Mouse (Mus musculus) forebrain, embryonic 16.5 days (tissue): ENCODE measurements at regions not wholly inside any gene's neighbourhood (a gene's known extent, or its start where the extent isn't known, plus 50 kb on each side); places are given as distances from the start of the nearest gene placed in this dataset.

Source experiments
- ATAC-seq: fragments of 200-750 bp; cut with Nextera tagmentation; 2 replicates; pipeline ENCODE4 v1.8.0; 2017; ENCODE audit warnings: mild to moderate bottlenecking, moderate library complexity
- H3K27ac ChIP-seq: fragments of 300-500 bp; sonication (generic); 2 replicates; pipeline ENCODE4 v1.5.1; 2014; ENCODE audit warnings: low read length, control low read depth
- H3K27me3 ChIP-seq: fragments of 300-500 bp; sonication (generic); replicated peaks from 2 replicates; pipeline ENCODE4 v1.6.1; 2014; ENCODE audit warnings: low read length; ENCODE audit not compliant: control insufficient read depth, insufficient read depth
- H3K36me3 ChIP-seq: fragments of 300-500 bp; sonication (generic); 2 replicates; pipeline ENCODE4 v1.6.1; 2014; ENCODE audit not compliant: control insufficient read depth, insufficient read depth
- H3K4me1 ChIP-seq: fragments of 300-500 bp; sonication (generic); replicated peaks from 2 replicates; pipeline ENCODE4 v1.6.1; 2014; ENCODE audit warnings: low read length; ENCODE audit not compliant: control insufficient read depth, insufficient read depth
- H3K4me2 ChIP-seq: fragments of 300-500 bp; sonication (generic); 2 replicates; pipeline ENCODE4 v1.6.1; 2014; ENCODE audit warnings: mild to moderate bottlenecking, low read length, control low read depth
- H3K4me3 ChIP-seq: fragments of 300-500 bp; sonication (generic); replicated peaks from 2 replicates; pipeline ENCODE4 v1.5.1; 2014; ENCODE audit warnings: mild to moderate bottlenecking, low read length, control low read depth
- H3K9ac ChIP-seq: fragments of 300-500 bp; sonication (generic); replicated peaks from 2 replicates; pipeline ENCODE4 v1.6.1; 2014; ENCODE audit warnings: low read depth, low read length, control low read depth
- H3K9me3 ChIP-seq: fragments of 300-500 bp; sonication (generic); 2 replicates; pipeline ENCODE4 v1.6.1; 2016; ENCODE audit warnings: low read length; ENCODE audit not compliant: control insufficient read depth
- WGBS: fragments of 180-500 bp; shearing (Covaris S2); extraction: QIAGEN DNeasy Blood & Tissue Kit; methylation state at CpG from one replicate; pipeline ENCODE4 v1.1.7; 2014; 5-methylcytosine and 5-hydroxymethylcytosine counted together

GRCm38 (mm10) chr10:12207301-12207700 lies 661.9 kb downstream of the Utrn start:
- Histone ChIP-seq H3K9ac (no peak overlapping the region), H3K4me3 (no peak overlapping the region), H3K4me1 (no peaks in the 10 kb centered on the region), H3K36me3 (no peaks in the 10 kb centered on the region), H3K4me2 (no peak overlapping the region), H3K27me3 (no peaks in the 10 kb centered on the region), H3K9me3 (no peaks in the 10 kb centered on the region), H3K27ac (no peak overlapping the region)
- 98% methylated on average over 2 of the region's 2 CpGs for WGBS
- ATAC-seq: no peak

DNA sequence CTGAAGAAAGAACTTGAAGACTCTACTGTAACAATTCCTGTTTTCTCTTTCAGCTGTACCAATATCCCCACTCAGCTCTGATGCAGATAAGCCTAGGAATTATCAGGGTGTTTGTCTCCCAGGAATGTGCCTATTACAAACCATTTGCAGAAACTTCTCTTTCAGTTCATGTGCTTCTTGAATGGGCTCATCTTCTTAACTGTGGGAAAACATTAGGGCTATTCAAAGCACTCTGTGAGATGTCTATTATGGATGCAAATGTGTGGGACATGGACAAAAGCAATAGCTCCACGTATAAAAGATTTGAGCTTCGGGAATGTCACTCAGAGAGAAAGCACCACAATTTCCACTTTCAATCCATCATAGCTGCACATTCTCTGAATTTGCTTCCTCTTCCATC lies 659.0 kb downstream of the Utrn start:
- Histone ChIP-seq H3K27ac (no peak overlapping the region), H3K9ac (no peak overlapping the region), H3K9me3 (no peaks in the 10 kb centered on the region), H3K4me3 (no peak overlapping the region), H3K27me3 (no peaks in the 10 kb centered on the region), H3K4me2 (no peak overlapping the region), H3K36me3 (no peaks in the 10 kb centered on the region), H3K4me1 (no peaks in the 10 kb centered on the region)
- 43% methylated on average over 2 of the region's 2 CpGs for WGBS
- peak; percentile 61 for ATAC-seq

- H3K9ac ChIP-seq: no peak overlapping the region
- ATAC-seq: no peak
- H3K36me3 ChIP-seq: no peaks in the 10 kb centered on the region
- H3K4me3 ChIP-seq: no peak overlapping the region
- H3K27ac ChIP-seq: no peak overlapping the region
- no peaks in the 10 kb centered on the region for H3K27me3 ChIP-seq
- no peaks in the 10 kb centered on the region for H3K4me1 ChIP-seq
- no peaks in the 10 kb centered on the region for H3K9me3 ChIP-seq
- H3K4me2 ChIP-seq: no peak overlapping the region
These were observed 650.3 kb downstream of the Utrn start for GRCm38 (mm10) chr10:12218879-12219278.

DNA sequence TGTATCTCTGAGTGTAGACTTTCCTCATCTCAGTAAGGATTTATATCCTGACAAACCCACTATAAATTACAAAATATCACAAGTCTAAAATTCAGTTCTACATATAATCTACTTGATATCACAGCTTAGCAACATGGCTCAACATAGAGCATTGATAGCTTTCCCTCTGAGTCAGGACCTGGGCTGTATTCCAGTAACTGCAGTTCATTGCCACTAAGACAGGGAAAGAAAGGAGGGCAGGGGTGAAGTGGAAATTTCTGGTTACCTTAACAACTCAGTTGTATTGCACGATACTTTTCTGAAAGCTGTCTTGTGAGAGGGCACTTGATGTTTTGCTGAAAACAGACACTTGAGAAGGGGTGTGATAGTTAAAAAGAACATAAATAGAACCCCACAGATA lies 635.0 kb downstream of the Utrn start:
- Histone ChIP-seq H3K27ac (no peak overlapping the region), H3K27me3 (no peaks in the 10 kb centered on the region), H3K36me3 (no peaks in the 10 kb centered on the region), H3K4me1 (no peaks in the 10 kb centered on the region), H3K9ac (no peak overlapping the region), H3K9me3 (no peaks in the 10 kb centered on the region), H3K4me3 (no peak overlapping the region), H3K4me2 (no peak overlapping the region)
- 79% methylated on average over 1 of the region's 1 CpGs for WGBS
- no peak for ATAC-seq

GRCm38 (mm10) chr10:12248853-12249252 lies 620.3 kb downstream of the Utrn start:
- Histone ChIP-seq H3K9me3 (no peaks in the 10 kb centered on the region), H3K36me3 (no peaks in the 10 kb centered on the region), H3K27ac (no peak overlapping the region), H3K4me3 (no peak overlapping the region), H3K27me3 (no peaks in the 10 kb centered on the region), H3K4me1 (0 out of 2 replicates have a peak, but pooled peaks cover 2% of the 10 kb centered on the region), H3K9ac (no peak overlapping the region), H3K4me2 (no peak overlapping the region)
- 0 out of 2 replicates have a peak, but pooled peaks have one; percentile 43 for ATAC-seq
- 67% methylated on average over 3 of the region's 3 CpGs for WGBS

DNA sequence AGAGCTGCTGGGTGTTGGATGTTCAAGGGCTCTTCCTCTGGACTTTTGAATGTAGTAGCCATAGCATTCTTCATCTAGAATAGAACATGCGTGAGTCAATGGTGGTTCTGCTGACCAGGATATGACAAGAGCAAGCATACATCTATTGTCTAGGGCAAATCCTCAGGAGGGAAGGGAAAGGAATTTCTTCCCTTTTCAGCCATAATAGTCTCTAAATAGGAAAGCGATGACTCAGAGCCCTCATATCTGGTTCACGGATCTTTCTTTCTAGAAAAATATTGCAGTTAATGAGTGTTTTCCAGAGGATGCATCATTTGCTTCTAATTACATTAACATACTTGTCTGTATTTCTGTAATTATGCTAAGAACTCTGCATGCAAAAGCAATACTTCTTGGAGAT lies 615.9 kb downstream of the Utrn start:
- Histone ChIP-seq H3K4me1 (0 out of 2 replicates have a peak, but pooled peaks cover 2% of the 10 kb centered on the region), H3K4me2 (no peak overlapping the region), H3K9me3 (no peaks in the 10 kb centered on the region), H3K4me3 (no peak overlapping the region), H3K36me3 (no peaks in the 10 kb centered on the region), H3K9ac (no peak overlapping the region), H3K27ac (no peak overlapping the region), H3K27me3 (no peaks in the 10 kb centered on the region)
- no peak for ATAC-seq
- WGBS: 77% methylated on average over 3 of the region's 3 CpGs

- WGBS: 85% methylated on average over 3 of the region's 3 CpGs
- H3K27me3 ChIP-seq: no peaks in the 10 kb centered on the region
- no peak overlapping the region for H3K27ac ChIP-seq
- H3K9me3 ChIP-seq: no peaks in the 10 kb centered on the region
- H3K9ac ChIP-seq: no peak overlapping the region
- ATAC-seq: no peak
- no peaks in the 10 kb centered on the region for H3K4me1 ChIP-seq
- no peak overlapping the region for H3K4me2 ChIP-seq
- H3K4me3 ChIP-seq: no peak overlapping the region
- no peaks in the 10 kb centered on the region for H3K36me3 ChIP-seq
These were observed 583.5 kb downstream of the Utrn start for GRCm38 (mm10) chr10:12285679-12286078.

DNA sequence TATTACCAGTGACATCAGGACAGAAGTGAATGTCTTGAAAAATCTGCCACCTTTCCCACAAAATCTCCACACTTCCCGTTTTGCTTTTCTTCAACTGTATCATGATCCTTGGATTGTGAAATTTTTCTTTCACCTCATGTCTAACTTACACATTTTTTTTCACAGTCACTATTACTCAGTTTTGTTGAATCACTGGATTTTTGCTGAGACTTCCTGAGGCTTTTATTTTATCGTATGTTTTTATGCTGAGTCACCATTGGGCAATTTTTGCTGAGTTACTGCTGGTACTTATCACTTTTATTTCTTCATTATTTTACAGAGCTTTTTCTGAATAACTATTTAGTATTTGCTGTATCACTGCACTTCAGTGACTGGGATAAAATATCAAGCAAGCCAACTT lies 570.3 kb downstream of the Utrn start:
- Histone ChIP-seq H3K9me3 (no peaks in the 10 kb centered on the region), H3K4me1 (no peaks in the 10 kb centered on the region), H3K36me3 (no peaks in the 10 kb centered on the region), H3K9ac (no peak overlapping the region), H3K27me3 (no peaks in the 10 kb centered on the region), H3K4me2 (no peak overlapping the region), H3K4me3 (no peak overlapping the region), H3K27ac (no peak overlapping the region)
- no peak for ATAC-seq
- WGBS: 77% methylated on average over 2 of the region's 2 CpGs

GRCm38 (mm10) chr10:12302396-12302795 lies 566.8 kb downstream of the Utrn start:
- H3K4me2 ChIP-seq: no peak overlapping the region
- WGBS: 92% methylated on average over 4 of the region's 4 CpGs
- no peaks in the 10 kb centered on the region for H3K27me3 ChIP-seq
- H3K9me3 ChIP-seq: no peaks in the 10 kb centered on the region
- H3K27ac ChIP-seq: no peak overlapping the region
- H3K9ac ChIP-seq: no peak overlapping the region
- no peaks in the 10 kb centered on the region for H3K4me1 ChIP-seq
- H3K4me3 ChIP-seq: no peak overlapping the region
- ATAC-seq: no peak
- H3K36me3 ChIP-seq: no peaks in the 10 kb centered on the region

- H3K4me2 ChIP-seq: no peak overlapping the region
- no peak for ATAC-seq
- WGBS: 91% methylated on average over 2 of the region's 2 CpGs
- no peaks in the 10 kb centered on the region for H3K4me1 ChIP-seq
- H3K27me3 ChIP-seq: no peaks in the 10 kb centered on the region
- H3K36me3 ChIP-seq: no peaks in the 10 kb centered on the region
- no peak overlapping the region for H3K27ac ChIP-seq
- no peak overlapping the region for H3K9ac ChIP-seq
- no peak overlapping the region for H3K4me3 ChIP-seq
- H3K9me3 ChIP-seq: no peaks in the 10 kb centered on the region
These were observed 548.9 kb downstream of the Utrn start for GRCm38 (mm10) chr10:12320311-12320710.
